Mouse (Mus musculus): Measurements from ENCODE around the gene 0610040J01Rik. TPM values are rescaled to one million over a fixed set of nuclear protein-coding genes. Genes with fewer than 3 reads are reported as not detected.

0610040J01Rik gene
- polyA plus RNA-seq, 1 experiment from 2014 or later = 3.0 TPM

- Histone ChIP-seq H3K4me3 (no peak overlapping the region), H3K27ac (no peak overlapping the region), H3K36me3 (no peaks in the 10 kb centered on the region), H3K4me1 (peaks cover 12% of the 10 kb centered on the region), H3K27me3 (ENCODE audit: low read depth, poor library complexity, severe bottlenecking) (no peaks in the 10 kb centered on the region), H3K9me3 (replicated peaks) (no peaks in the 10 kb centered on the region)
- 89% methylated on average over 5 of the region's 5 CpGs for WGBS
- DNase-seq (ENCODE audit: low spot score) = no peak
Observed at GRCm38 (mm10) chr5:63821176-63821575, 9.0 kb downstream of the 0610040J01Rik start.

- no peaks in the 10 kb centered on the region for H3K9me3 ChIP-seq (replicated peaks)
- 60% methylated on average over 8 of the region's 8 CpGs for WGBS
- H3K27me3 ChIP-seq (ENCODE audit: low read depth, poor library complexity, severe bottlenecking) = no peaks in the 10 kb centered on the region
- no peaks in the 10 kb centered on the region for H3K36me3 ChIP-seq
- H3K4me1 ChIP-seq = peaks cover 12% of the 10 kb centered on the region
- DNase-seq (ENCODE audit: low spot score) = no peak
- H3K4me3 ChIP-seq = no peak overlapping the region
- no peak overlapping the region for H3K27ac ChIP-seq
Observed at GRCm38 (mm10) chr5:63821860-63822259, 9.7 kb downstream of the 0610040J01Rik start.

DNA sequence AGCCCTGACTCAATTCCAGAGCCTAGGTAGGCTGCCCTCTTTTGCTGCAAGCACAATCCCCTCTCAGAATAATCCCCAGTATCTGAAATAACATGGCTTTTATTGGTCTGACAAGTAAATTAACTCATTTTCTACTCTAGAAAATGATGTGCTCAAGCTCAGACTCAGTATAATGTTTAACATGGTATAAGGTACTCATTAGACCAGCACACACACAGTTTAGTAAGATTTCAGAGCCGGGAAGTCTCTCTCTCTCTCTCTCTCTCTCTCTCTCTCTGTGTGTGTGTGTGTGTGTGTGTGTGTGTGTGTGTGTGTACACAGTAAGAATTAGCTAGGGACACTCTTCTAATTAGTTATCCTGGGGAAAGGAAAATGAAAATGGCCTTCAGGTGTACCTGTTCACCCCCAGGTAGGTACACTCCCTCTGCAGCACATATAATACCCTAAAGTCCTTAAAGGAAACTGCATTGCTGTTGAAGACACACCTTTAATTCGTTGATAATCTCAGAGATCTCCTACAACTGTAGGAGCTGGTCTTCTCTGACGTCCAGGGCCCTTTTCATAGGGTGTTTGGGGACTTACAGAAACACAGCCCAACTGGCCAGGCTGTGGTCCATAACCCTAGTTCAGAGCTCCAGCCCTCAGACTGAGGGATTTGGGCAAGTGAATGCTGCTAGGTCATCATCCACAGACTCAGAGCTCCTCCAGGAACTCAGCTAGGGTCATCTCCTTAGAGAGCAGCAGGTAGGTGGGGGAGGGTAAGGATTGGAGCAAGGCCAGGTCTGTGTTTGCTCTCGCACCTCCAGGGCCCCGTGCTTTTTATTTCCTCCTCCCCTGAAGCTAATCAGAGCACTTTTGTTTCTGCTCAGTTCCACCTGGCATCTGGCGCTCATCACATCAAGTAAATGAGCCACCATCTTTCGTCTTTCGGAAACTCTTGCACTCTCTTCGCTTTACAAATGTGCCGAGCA, 11.5 kb downstream of the 0610040J01Rik start:
- H3K36me3 ChIP-seq = no peaks in the 10 kb centered on the region
- peaks cover 16% of the 10 kb centered on the region for H3K4me1 ChIP-seq
- H3K9me3 ChIP-seq (replicated peaks) = no peaks in the 10 kb centered on the region
- no peaks in the 10 kb centered on the region for H3K27me3 ChIP-seq (ENCODE audit: low read depth, poor library complexity, severe bottlenecking)
- WGBS = 73% methylated on average over 10 of the region's 10 CpGs
- H3K27ac ChIP-seq = no peak overlapping the region
- no peak for DNase-seq (ENCODE audit: low spot score)
- no peak overlapping the region for H3K4me3 ChIP-seq

- H3K27ac ChIP-seq = no peak overlapping the region
- DNase-seq (ENCODE audit: low spot score) = no peak
- peaks cover 13% of the 10 kb centered on the region for H3K4me1 ChIP-seq
- no peaks in the 10 kb centered on the region for H3K36me3 ChIP-seq
- no peaks in the 10 kb centered on the region for H3K27me3 ChIP-seq (ENCODE audit: low read depth, poor library complexity, severe bottlenecking)
- H3K9me3 ChIP-seq (replicated peaks) = no peaks in the 10 kb centered on the region
- H3K4me3 ChIP-seq = no peak overlapping the region
- 91% methylated on average over 8 of the region's 8 CpGs for WGBS
Observed at GRCm38 (mm10) chr5:63824599-63825350, 12.6 kb downstream of the 0610040J01Rik start.

DNA sequence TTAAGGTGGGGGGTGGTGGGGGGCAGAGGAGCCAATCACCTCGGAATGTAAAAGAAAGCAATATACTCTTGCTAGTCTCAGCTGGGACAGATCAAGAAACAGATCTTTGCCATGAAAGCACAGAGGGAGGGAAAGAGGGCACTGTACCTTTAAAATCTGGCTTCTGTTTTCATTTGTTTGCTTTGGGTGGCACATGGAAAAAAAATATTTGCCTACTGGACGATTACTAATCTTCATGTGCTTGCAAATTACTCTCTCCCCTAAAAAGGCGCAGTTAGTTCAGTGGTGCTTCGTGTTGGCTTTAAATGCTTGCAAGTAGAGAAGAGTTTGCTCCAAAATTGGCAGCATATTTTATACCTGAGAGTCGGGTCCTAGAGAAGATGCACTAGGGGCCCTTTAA, 13.7 kb downstream of the 0610040J01Rik start:
- no peaks in the 10 kb centered on the region for H3K36me3 ChIP-seq
- no peak overlapping the region for H3K4me3 ChIP-seq
- 83% methylated on average over 5 of the region's 5 CpGs for WGBS
- H3K4me1 ChIP-seq = peaks cover 13% of the 10 kb centered on the region
- DNase-seq (ENCODE audit: low spot score) = no peak
- H3K9me3 ChIP-seq (replicated peaks) = no peaks in the 10 kb centered on the region
- no peak overlapping the region for H3K27ac ChIP-seq
- H3K27me3 ChIP-seq (ENCODE audit: low read depth, poor library complexity, severe bottlenecking) = no peaks in the 10 kb centered on the region

GRCm38 (mm10) chr5:63827006-63827405, 14.8 kb downstream of the 0610040J01Rik start:
- no peaks in the 10 kb centered on the region for H3K27me3 ChIP-seq (ENCODE audit: low read depth, poor library complexity, severe bottlenecking)
- DNase-seq (ENCODE audit: low spot score) = no peak
- 76% methylated on average over 6 of the region's 6 CpGs for WGBS

GRCm38 (mm10) chr5:63827415-63828053, 15.4 kb downstream of the 0610040J01Rik start:
- Histone ChIP-seq H3K9me3 (replicated peaks) (no peaks in the 10 kb centered on the region), H3K27me3 (ENCODE audit: low read depth, poor library complexity, severe bottlenecking) (no peaks in the 10 kb centered on the region), H3K4me3 (no peak overlapping the region), H3K36me3 (no peaks in the 10 kb centered on the region), H3K27ac (no peak overlapping the region), H3K4me1 (peaks cover 7% of the 10 kb centered on the region; the same call in 1 of the 2 replicates)
- WGBS = 60% methylated on average over 5 of the region's 5 CpGs
- DNase-seq (ENCODE audit: low spot score) = no peak

More at GRCm38 (mm10) chr5:63827006-63827405, 14.8 kb downstream of the 0610040J01Rik start:
- Histone ChIP-seq H3K27ac (no peak overlapping the region), H3K4me3 (no peak overlapping the region), H3K4me1 (peaks cover 8% of the 10 kb centered on the region; the same call in 1 of the 2 replicates), H3K9me3 (replicated peaks) (no peaks in the 10 kb centered on the region), H3K36me3 (no peaks in the 10 kb centered on the region)

- WGBS = 87% methylated on average over 10 of the region's 10 CpGs
Observed at GRCm38 (mm10) chr5:63828380-63829185, 16.4 kb downstream of the 0610040J01Rik start.

GRCm38 (mm10) chr5:63831054-63831453, 18.9 kb downstream of the 0610040J01Rik start:
- Histone ChIP-seq H3K36me3 (no peaks in the 10 kb centered on the region), H3K4me1 (peaks cover 7% of the 10 kb centered on the region), H3K27me3 (ENCODE audit: low read depth, poor library complexity, severe bottlenecking) (no peaks in the 10 kb centered on the region), H3K4me3 (no peak overlapping the region), H3K27ac (no peak overlapping the region), H3K9me3 (replicated peaks) (no peaks in the 10 kb centered on the region)
- WGBS = 89% methylated on average over 4 of the region's 4 CpGs
- no peak for DNase-seq (ENCODE audit: low spot score)

More at GRCm38 (mm10) chr5:63828380-63829185, 16.4 kb downstream of the 0610040J01Rik start:
- no peaks in the 10 kb centered on the region for H3K27me3 ChIP-seq (ENCODE audit: low read depth, poor library complexity, severe bottlenecking)
- no peaks in the 10 kb centered on the region for H3K9me3 ChIP-seq (replicated peaks)
- H3K4me1 ChIP-seq = peaks cover 7% of the 10 kb centered on the region; the same call in 1 of the 2 replicates
- no peaks in the 10 kb centered on the region for H3K36me3 ChIP-seq
- no peak overlapping the region for H3K27ac ChIP-seq
- H3K4me3 ChIP-seq = no peak overlapping the region
- DNase-seq (ENCODE audit: low spot score) = no peak

GRCm38 (mm10) chr5:63833955-63834354, 21.8 kb downstream of the 0610040J01Rik start:
- Histone ChIP-seq H3K36me3 (no peaks in the 10 kb centered on the region), H3K4me3 (no peak overlapping the region), H3K27ac (no peak overlapping the region), H3K4me1 (peaks cover 7% of the 10 kb centered on the region; the same call in 1 of the 2 replicates), H3K9me3 (replicated peaks) (no peaks in the 10 kb centered on the region), H3K27me3 (ENCODE audit: low read depth, poor library complexity, severe bottlenecking) (no peaks in the 10 kb centered on the region)
- WGBS = 70% methylated on average over 5 of the region's 5 CpGs
- DNase-seq (ENCODE audit: low spot score) = no peak

DNA sequence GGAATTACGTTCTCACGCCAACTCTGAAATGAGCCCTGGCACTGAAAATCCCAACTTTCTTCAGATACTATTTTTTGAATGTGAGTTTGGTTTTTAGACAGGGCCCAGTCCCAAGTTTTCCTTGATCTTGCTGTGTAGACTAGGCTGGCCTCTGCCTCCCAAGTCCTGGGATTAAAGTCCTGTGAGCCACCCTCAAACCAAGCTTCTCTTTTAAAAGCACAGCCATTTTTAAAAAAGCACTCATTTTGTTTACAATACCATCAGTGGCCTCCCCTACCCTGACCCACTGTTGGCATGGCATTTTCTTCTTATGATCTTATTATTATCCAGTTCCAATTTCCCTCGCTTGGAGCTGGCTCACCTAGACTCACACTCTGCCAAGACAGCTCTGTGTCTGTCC, 22.3 kb downstream of the 0610040J01Rik start:
- H3K27me3 ChIP-seq (ENCODE audit: low read depth, poor library complexity, severe bottlenecking) = no peaks in the 10 kb centered on the region
- DNase-seq (ENCODE audit: low spot score) = no peak
- peaks cover 7% of the 10 kb centered on the region; the same call in 1 of the 2 replicates for H3K4me1 ChIP-seq
- no peak overlapping the region for H3K27ac ChIP-seq
- no peak overlapping the region for H3K4me3 ChIP-seq
- no peaks in the 10 kb centered on the region for H3K36me3 ChIP-seq
- H3K9me3 ChIP-seq (replicated peaks) = no peaks in the 10 kb centered on the region
- WGBS = 87% methylated on average over 3 of the region's 3 CpGs

DNA sequence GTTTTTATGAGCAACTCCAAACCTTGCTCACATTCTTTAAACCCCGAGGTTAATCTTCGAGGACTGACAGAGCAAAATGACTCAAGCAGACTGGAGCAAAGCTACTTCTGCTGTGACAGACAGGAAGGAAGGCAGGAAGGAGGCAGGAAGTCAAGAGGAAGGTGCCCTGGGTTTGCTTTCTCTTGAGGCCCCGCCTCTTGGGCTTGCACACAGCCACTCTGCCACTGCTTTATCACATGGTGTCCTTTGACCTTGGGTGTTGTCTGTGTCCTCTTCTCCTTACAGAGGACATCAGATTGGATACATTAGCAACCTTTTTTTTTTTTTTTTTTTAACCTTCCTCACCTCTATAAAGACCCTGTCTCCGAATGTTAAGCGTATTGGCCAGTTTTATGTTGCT, 25.0 kb downstream of the 0610040J01Rik start:
- Histone ChIP-seq H3K4me1 (peaks cover 15% of the 10 kb centered on the region), H3K4me3 (no peak overlapping the region), H3K36me3 (no peaks in the 10 kb centered on the region), H3K27ac (no peak overlapping the region), H3K27me3 (ENCODE audit: low read depth, poor library complexity, severe bottlenecking) (no peaks in the 10 kb centered on the region), H3K9me3 (replicated peaks) (no peaks in the 10 kb centered on the region)
- DNase-seq (ENCODE audit: low spot score) = no peak
- WGBS = 83% methylated on average over 5 of the region's 5 CpGs
